In genomic region chr14:31617204-31617603, GRCm38 (mm10) we compare ENCODE assay signal across 10 mouse cellular contexts. TPM values are rescaled to one million over a fixed set of nuclear protein-coding genes. Genes with fewer than 3 reads are reported as not detected.
"Had no signal": no experiment of that assay in that cellular context is flagged by ENCODE, and none has a peak within 500 bp of the region (broad histone marks: within the 10 kb centered on the region; RNA-seq: fewer than 3 reads in every experiment).

No protein-coding gene starts in this region.

- DNase-seq: kidney, adult 18-20 months; kidney, postnatal 14 days; layer of hippocampus, adult 9-11 months; lung, embryonic 14.5 days; lung, postnatal 10 days; lung, postnatal 4 days; midbrain, embryonic 14.5 days; thymus, postnatal 36 days had no signal

RNA-seq across cellular contexts. Expression of gene Gm49387, which starts 23.5 kb away (rescaled TPM):
- total RNA-seq: layer of hippocampus, postnatal 36 days; megakaryocyte, adult 5-6 weeks had no signal
